Mouse (Mus musculus): ENCODE measurements at regions not wholly inside any gene's neighbourhood (a gene's known extent, or its start where the extent isn't known, plus 50 kb on each side); places are given as distances from the start of the nearest gene placed in this dataset.

GRCm38 (mm10) chr1:73797858-73798257 lies 326.4 kb downstream of the Tns1 start:
- Histone ChIP-seq H3K79me3 (ENCODE audit: low read depth) (no peaks in the 10 kb centered on the region), H3K79me2 (ENCODE audit: control insufficient read depth, insufficient read depth) (no peaks in the 10 kb centered on the region), H3K4me3 (ENCODE audit: insufficient read depth, poor library complexity, severe bottlenecking) (no peak overlapping the region), H3ac (ENCODE audit: control insufficient read depth, insufficient read length, low read depth) (no peak overlapping the region), H3K36me3 (ENCODE audit: control insufficient read depth, insufficient read depth) (no peaks in the 10 kb centered on the region), H3K27me3 (ENCODE audit: control insufficient read depth, insufficient read depth, insufficient read length) (no peaks in the 10 kb centered on the region)
- no peak for TF ChIP-seq CTCF (IDR thresholded peaks at IDR 0.05; ENCODE audit: control insufficient read depth, insufficient read depth, insufficient read length)
- no peak for TF ChIP-seq CEBPB (IDR thresholded peaks at IDR 0.05; ENCODE audit: low read depth)
- TF ChIP-seq MAX (IDR thresholded peaks at IDR 0.05), result no peak
- no peak for TF ChIP-seq USF1 (IDR thresholded peaks at IDR 0.05; ENCODE audit: low read depth)
- no peak for TF ChIP-seq MYOG (IDR thresholded peaks at IDR 0.05; ENCODE audit: control insufficient read depth, extremely low read depth, insufficient read length)
- no peak for TF ChIP-seq FOSL1 (IDR thresholded peaks at IDR 0.05; ENCODE audit: insufficient read depth, low read length, poor library complexity, severe bottlenecking)
- no peak for TF ChIP-seq MYOD1 (IDR thresholded peaks at IDR 0.05; ENCODE audit: control insufficient read depth, insufficient read length, low read depth)

GRCm38 (mm10) chr1:73797413-73797812 lies 326.8 kb downstream of the Tns1 start:
- no peak overlapping the region for H3ac ChIP-seq (ENCODE audit: control insufficient read depth, insufficient read length, low read depth)
- no peaks in the 10 kb centered on the region for H3K79me2 ChIP-seq (ENCODE audit: control insufficient read depth, insufficient read depth)
- H3K27me3 ChIP-seq (ENCODE audit: control insufficient read depth, insufficient read depth, insufficient read length), result no peaks in the 10 kb centered on the region
- TF ChIP-seq CTCF (IDR thresholded peaks at IDR 0.05; ENCODE audit: control insufficient read depth, insufficient read depth, insufficient read length) (no peak), CEBPB (IDR thresholded peaks at IDR 0.05; ENCODE audit: low read depth) (no peak), USF1 (IDR thresholded peaks at IDR 0.05; ENCODE audit: low read depth) (no peak), FOSL1 (IDR thresholded peaks at IDR 0.05; ENCODE audit: insufficient read depth, low read length, poor library complexity, severe bottlenecking) (no peak), MYOG (IDR thresholded peaks at IDR 0.05; ENCODE audit: control insufficient read depth, extremely low read depth, insufficient read length) (no peak), MAX (IDR thresholded peaks at IDR 0.05) (no peak), MYOD1 (IDR thresholded peaks at IDR 0.05; ENCODE audit: control insufficient read depth, insufficient read length, low read depth) (no peak)
- no peaks in the 10 kb centered on the region for H3K36me3 ChIP-seq (ENCODE audit: control insufficient read depth, insufficient read depth)
- H3K79me3 ChIP-seq (ENCODE audit: low read depth), result no peaks in the 10 kb centered on the region
- no peak overlapping the region for H3K4me3 ChIP-seq (ENCODE audit: insufficient read depth, poor library complexity, severe bottlenecking)

GRCm38 (mm10) chr1:73793871-73794270 lies 330.4 kb downstream of the Tns1 start:
- H3K27me3 ChIP-seq (ENCODE audit: control insufficient read depth, insufficient read depth, insufficient read length), result no peaks in the 10 kb centered on the region
- no peaks in the 10 kb centered on the region for H3K79me3 ChIP-seq (ENCODE audit: low read depth)
- no peak overlapping the region for H3ac ChIP-seq (ENCODE audit: control insufficient read depth, insufficient read length, low read depth)
- no peak overlapping the region for H3K4me3 ChIP-seq (ENCODE audit: insufficient read depth, poor library complexity, severe bottlenecking)
- H3K79me2 ChIP-seq (ENCODE audit: control insufficient read depth, insufficient read depth), result no peaks in the 10 kb centered on the region
- no peaks in the 10 kb centered on the region for H3K36me3 ChIP-seq (ENCODE audit: control insufficient read depth, insufficient read depth)
- TF ChIP-seq USF1 (IDR thresholded peaks at IDR 0.05; ENCODE audit: low read depth), result no peak

DNA sequence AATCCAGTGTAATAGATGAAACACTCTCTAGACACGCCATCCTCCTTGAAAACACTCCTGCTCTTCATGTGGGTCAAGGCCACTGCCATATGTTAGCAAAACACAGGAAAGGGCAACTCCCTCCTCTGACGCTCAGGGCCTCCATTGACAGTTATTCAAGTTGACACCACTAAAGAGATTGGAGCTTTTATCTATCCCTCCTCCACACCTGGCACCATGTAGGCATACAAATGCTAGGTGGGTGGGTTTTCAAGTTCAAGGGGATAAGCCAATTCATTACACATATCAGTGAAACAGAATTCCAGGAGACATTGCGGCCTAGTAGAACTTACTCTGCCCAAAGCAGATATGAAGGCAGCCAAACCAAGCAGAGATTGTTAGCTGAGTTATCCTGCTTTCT lies 331.0 kb downstream of the Tns1 start:
- Histone ChIP-seq H3ac (ENCODE audit: control insufficient read depth, insufficient read length, low read depth) (no peak overlapping the region), H3K27me3 (ENCODE audit: control insufficient read depth, insufficient read depth, insufficient read length) (no peaks in the 10 kb centered on the region), H3K79me2 (ENCODE audit: control insufficient read depth, insufficient read depth) (no peaks in the 10 kb centered on the region), H3K36me3 (ENCODE audit: control insufficient read depth, insufficient read depth) (no peaks in the 10 kb centered on the region), H3K79me3 (ENCODE audit: low read depth) (no peaks in the 10 kb centered on the region), H3K4me3 (ENCODE audit: insufficient read depth, poor library complexity, severe bottlenecking) (no peak overlapping the region)
- TF ChIP-seq USF1 (IDR thresholded peaks at IDR 0.05; ENCODE audit: low read depth), result no peak
- no peak for TF ChIP-seq CEBPB (IDR thresholded peaks at IDR 0.05; ENCODE audit: low read depth)
- no peak for TF ChIP-seq MAX (IDR thresholded peaks at IDR 0.05)
- no peak for TF ChIP-seq MYOG (IDR thresholded peaks at IDR 0.05; ENCODE audit: control insufficient read depth, extremely low read depth, insufficient read length)
- no peak for TF ChIP-seq MYOD1 (IDR thresholded peaks at IDR 0.05; ENCODE audit: control insufficient read depth, insufficient read length, low read depth)
- TF ChIP-seq CTCF (IDR thresholded peaks at IDR 0.05; ENCODE audit: control insufficient read depth, insufficient read depth, insufficient read length), result no peak
- TF ChIP-seq FOSL1 (IDR thresholded peaks at IDR 0.05; ENCODE audit: insufficient read depth, low read length, poor library complexity, severe bottlenecking), result no peak

DNA sequence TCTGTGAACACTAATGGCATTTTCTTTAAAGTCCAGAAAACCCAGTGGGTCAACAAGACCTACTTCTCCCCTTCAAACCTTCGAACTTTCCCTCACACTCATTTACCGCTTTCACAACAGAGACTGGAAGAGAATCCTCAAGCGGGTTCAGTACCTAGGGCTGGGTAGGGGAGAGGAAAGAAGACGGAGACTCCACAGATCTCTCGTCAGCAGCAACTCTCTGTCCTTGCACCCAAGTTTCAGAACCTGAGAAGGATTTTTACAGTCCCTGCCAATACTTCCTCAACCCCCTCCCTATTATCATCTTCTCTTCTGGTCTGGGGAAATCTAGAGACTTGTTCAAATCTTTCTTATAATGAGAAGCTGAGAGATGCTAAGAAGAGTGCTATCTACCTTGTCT lies 331.9 kb downstream of the Tns1 start:
- Histone ChIP-seq H3K79me3 (ENCODE audit: low read depth) (no peaks in the 10 kb centered on the region), H3K4me3 (ENCODE audit: insufficient read depth, poor library complexity, severe bottlenecking) (no peak overlapping the region), H3K27me3 (ENCODE audit: control insufficient read depth, insufficient read depth, insufficient read length) (no peaks in the 10 kb centered on the region), H3K36me3 (ENCODE audit: control insufficient read depth, insufficient read depth) (no peaks in the 10 kb centered on the region), H3K79me2 (ENCODE audit: control insufficient read depth, insufficient read depth) (no peaks in the 10 kb centered on the region), H3ac (ENCODE audit: control insufficient read depth, insufficient read length, low read depth) (no peak overlapping the region)
- no peak for TF ChIP-seq CTCF (IDR thresholded peaks at IDR 0.05; ENCODE audit: control insufficient read depth, insufficient read depth, insufficient read length)
- no peak for TF ChIP-seq MAX (IDR thresholded peaks at IDR 0.05)

DNA sequence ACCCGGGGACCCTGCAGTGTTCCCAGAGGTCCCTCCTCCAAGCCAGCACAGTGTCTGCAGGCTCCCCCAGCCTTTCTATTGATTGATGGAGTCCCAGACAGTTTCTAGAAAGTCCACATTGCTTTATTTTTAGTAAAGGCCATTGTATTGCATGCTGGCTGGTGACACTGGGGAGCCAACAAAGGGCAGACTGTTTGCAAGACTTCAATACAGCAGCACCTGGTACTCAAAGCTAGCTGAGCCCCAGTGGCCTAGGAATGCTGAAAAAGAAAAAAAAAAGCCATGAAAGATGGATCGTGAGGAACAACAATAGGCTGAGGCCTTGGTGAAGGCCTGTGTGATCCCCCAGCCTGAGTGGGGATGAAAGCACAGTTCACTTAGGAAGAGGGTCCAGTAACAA lies 336.6 kb downstream of the Tns1 start:
- no peaks in the 10 kb centered on the region for H3K36me3 ChIP-seq (ENCODE audit: control insufficient read depth, insufficient read depth)
- TF ChIP-seq MYOG (IDR thresholded peaks at IDR 0.05; ENCODE audit: control insufficient read depth, extremely low read depth, insufficient read length), result no peak
- no peak for TF ChIP-seq CEBPB (IDR thresholded peaks at IDR 0.05; ENCODE audit: low read depth)
- no peak for TF ChIP-seq MAX (IDR thresholded peaks at IDR 0.05)
- TF ChIP-seq CTCF (IDR thresholded peaks at IDR 0.05; ENCODE audit: control insufficient read depth, insufficient read depth, insufficient read length), result no peak
- no peak for TF ChIP-seq MYOD1 (IDR thresholded peaks at IDR 0.05; ENCODE audit: control insufficient read depth, insufficient read length, low read depth)
- no peak for TF ChIP-seq FOSL1 (IDR thresholded peaks at IDR 0.05; ENCODE audit: insufficient read depth, low read length, poor library complexity, severe bottlenecking)
- no peak for TF ChIP-seq USF1 (IDR thresholded peaks at IDR 0.05; ENCODE audit: low read depth)
- no peaks in the 10 kb centered on the region for H3K27me3 ChIP-seq (ENCODE audit: control insufficient read depth, insufficient read depth, insufficient read length)
- H3K79me3 ChIP-seq (ENCODE audit: low read depth), result no peaks in the 10 kb centered on the region
- H3K79me2 ChIP-seq (ENCODE audit: control insufficient read depth, insufficient read depth), result no peaks in the 10 kb centered on the region
- H3K4me3 ChIP-seq (ENCODE audit: insufficient read depth, poor library complexity, severe bottlenecking), result no peak overlapping the region
- H3ac ChIP-seq (ENCODE audit: control insufficient read depth, insufficient read length, low read depth), result no peak overlapping the region

Data from C2C12 (cell line).